Mouse (Mus musculus) midbrain, postnatal 0 days (tissue): ENCODE measurements around the gene Olfr223. TPM values are rescaled to one million over a fixed set of nuclear protein-coding genes. Genes with fewer than 3 reads are reported as not detected.

ENCODE experiments used
- ATAC-seq: fragments of 200-750 bp; cut with Nextera tagmentation; 2 replicates; pipeline ENCODE4 v1.8.0; 2017; ENCODE audit warnings: moderate number of reproducible peaks, mild to moderate bottlenecking, moderate TSS enrichment, moderate library complexity; ENCODE audit not compliant: low FRiP score
- DNase-seq: peaks from one replicate; pipeline ENCODE4 v3.0.0-alpha.2; 2015; ENCODE audit warnings: low spot score
- H3K27ac ChIP-seq: fragments of 300-500 bp; sonication (generic); 2 replicates; pipeline ENCODE4 v1.5.1; 2014; ENCODE audit warnings: low read depth, mild to moderate bottlenecking, low read length, mixed read lengths
- H3K27me3 ChIP-seq: fragments of 300-500 bp; sonication (generic); 2 replicates; pipeline ENCODE4 v1.6.1; 2014; ENCODE audit warnings: low read length, control low read depth, mixed read lengths; ENCODE audit not compliant: insufficient read depth
- H3K36me3 ChIP-seq: fragments of 300-500 bp; sonication (generic); 2 replicates; pipeline ENCODE4 v1.6.1; 2014; ENCODE audit warnings: low read length, control low read depth, mixed read lengths; ENCODE audit not compliant: insufficient read depth
- H3K4me1 ChIP-seq: fragments of 300-500 bp; sonication (generic); 2 replicates; pipeline ENCODE4 v1.6.1; 2014; ENCODE audit warnings: mild to moderate bottlenecking, control low read depth, antibody characterized with exemption, low read length, mixed read lengths; ENCODE audit not compliant: insufficient read depth
- H3K4me2 ChIP-seq: fragments of 300-500 bp; sonication (generic); 2 replicates; pipeline ENCODE4 v1.6.1; 2014; ENCODE audit warnings: low read depth, mild to moderate bottlenecking, low read length, mixed read lengths; ENCODE audit not compliant: poor library complexity, severe bottlenecking
- H3K4me3 ChIP-seq: fragments of 300-500 bp; sonication (generic); 2 replicates; pipeline ENCODE4 v1.5.1; 2014; ENCODE audit warnings: low read depth, mild to moderate bottlenecking, low read length, moderate library complexity
- H3K9ac ChIP-seq: fragments of 300-500 bp; sonication (generic); replicated peaks from 2 replicates; pipeline ENCODE4 v1.6.1; 2014; ENCODE audit warnings: mild to moderate bottlenecking, low read length, moderate library complexity, mixed read lengths; ENCODE audit not compliant: poor library complexity, severe bottlenecking
- H3K9me3 ChIP-seq: fragments of 300-500 bp; sonication (generic); 2 replicates; pipeline ENCODE4 v1.6.1; 2016; ENCODE audit warnings: low read length, control low read depth
- CTCF ChIP-seq: IDR thresholded peaks from 2 replicates; pipeline ENCODE4 v1.5.1; 2016; ENCODE audit warnings: antibody characterized with exemption, mild to moderate bottlenecking
- WGBS: fragments of 180-500 bp; shearing (Covaris S2); extraction: QIAGEN DNeasy Blood & Tissue Kit; methylation state at CpG from one replicate; pipeline ENCODE4 v1.1.7; 2014; 5-methylcytosine and 5-hydroxymethylcytosine counted together
- polyA plus RNA-seq: library from polyadenylated mRNA; unstranded; fragments of >200 nt; fragmentation: Nextera tagmentation; extraction: Ambion mirVana; gene quantifications from 2 replicates; pipeline ENCODE4 v1.2.1, GENCODE M21; 2015
- total RNA-seq: library from RNA; depleted of rRNA; stranded (reverse); fragments of >200 nt; gene quantifications from 2 replicates; pipeline ENCODE4 v1.2.3, GENCODE M21; 2014

Olfr223 gene
- total and polyA plus RNA-seq, 2 experiments from 2014 or later = not detected

DNA sequence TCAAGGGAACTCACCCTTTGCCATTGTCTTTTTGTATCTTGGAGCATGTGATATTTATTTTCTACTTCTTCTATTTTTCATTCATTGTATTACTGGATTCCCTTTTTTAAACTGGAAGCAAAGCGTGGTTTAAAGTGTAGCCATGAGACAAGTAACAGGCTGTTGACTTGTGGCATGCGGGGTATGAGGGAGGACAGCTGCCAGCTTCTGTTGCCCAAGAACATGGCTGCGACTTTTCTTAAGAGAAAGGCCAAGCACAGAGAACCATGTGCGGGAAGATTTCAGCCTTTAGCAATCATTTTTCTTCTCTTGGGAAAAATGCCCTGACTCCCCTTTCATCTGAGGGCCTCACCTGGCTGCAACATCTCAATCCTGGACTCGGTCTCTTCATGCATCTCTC is 18.6 kb upstream of the Olfr223 start:
- no peak for ATAC-seq
- H3K9ac ChIP-seq = no peak overlapping the region
- H3K27me3 ChIP-seq = no peaks in the 10 kb centered on the region
- DNase-seq = no peak
- no peak for TF ChIP-seq CTCF
- H3K4me3 ChIP-seq = no peak overlapping the region
- H3K36me3 ChIP-seq = no peaks in the 10 kb centered on the region
- H3K9me3 ChIP-seq = no peaks in the 10 kb centered on the region
- WGBS = 91% methylated on average over 5 of the region's 5 CpGs
- no peaks in the 10 kb centered on the region for H3K4me1 ChIP-seq
- H3K27ac ChIP-seq = no peak overlapping the region
- H3K4me2 ChIP-seq = no peak overlapping the region

DNA sequence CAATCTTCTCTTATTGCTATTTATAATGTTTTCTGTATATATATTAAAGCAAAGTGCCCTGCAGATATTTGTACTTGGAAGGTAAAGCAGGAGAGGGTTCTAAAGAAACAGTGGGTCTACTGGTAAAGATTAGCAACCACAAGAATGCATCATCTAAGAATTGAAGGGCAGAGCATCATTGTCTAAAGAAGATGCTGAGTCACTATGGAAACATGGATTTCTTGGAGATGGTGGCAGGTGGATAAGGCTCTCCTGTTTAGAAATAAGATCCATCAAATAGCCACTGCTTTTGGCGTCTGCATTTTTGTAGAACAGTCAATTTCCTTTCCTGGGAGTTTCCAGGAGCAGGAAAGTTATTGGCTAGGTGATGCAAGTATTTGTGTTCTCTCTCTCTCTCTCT is 9.2 kb upstream of the Olfr223 start:
- Histone ChIP-seq H3K27me3 (no peaks in the 10 kb centered on the region), H3K4me2 (no peak overlapping the region), H3K27ac (no peak overlapping the region), H3K4me1 (no peaks in the 10 kb centered on the region), H3K4me3 (no peak overlapping the region), H3K36me3 (no peaks in the 10 kb centered on the region), H3K9me3 (no peaks in the 10 kb centered on the region), H3K9ac (no peak overlapping the region)
- no peak for DNase-seq
- no peak for TF ChIP-seq CTCF
- no peak for ATAC-seq
- 67% methylated on average over 1 of the region's 1 CpGs for WGBS

DNA sequence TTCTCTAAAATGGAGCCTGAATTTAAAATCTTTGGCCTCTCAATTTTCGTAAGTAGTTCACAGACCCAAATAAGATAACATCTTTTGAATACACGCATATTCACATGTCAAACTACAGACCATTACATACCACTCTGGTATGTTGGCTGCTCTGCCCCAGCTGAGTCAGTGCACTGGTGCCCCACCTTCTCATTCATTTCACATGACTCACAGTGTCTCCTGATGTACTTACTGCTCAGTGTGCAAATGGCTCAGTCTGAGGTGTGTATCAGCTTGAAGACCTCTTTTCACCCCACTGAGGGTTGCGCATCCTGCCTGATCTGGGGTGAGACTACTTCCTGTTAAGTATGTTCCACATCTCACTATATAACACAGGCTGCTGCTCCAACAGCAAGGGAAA is 7.8 kb upstream of the Olfr223 start:
- H3K27ac ChIP-seq = no peak overlapping the region
- no peak overlapping the region for H3K9ac ChIP-seq
- no peaks in the 10 kb centered on the region for H3K36me3 ChIP-seq
- DNase-seq = no peak
- no peaks in the 10 kb centered on the region for H3K4me1 ChIP-seq
- no peak overlapping the region for H3K4me2 ChIP-seq
- no peak for TF ChIP-seq CTCF
- H3K27me3 ChIP-seq = no peaks in the 10 kb centered on the region
- no peak overlapping the region for H3K4me3 ChIP-seq
- WGBS = 92% methylated on average over 3 of the region's 3 CpGs
- no peak for ATAC-seq
- no peaks in the 10 kb centered on the region for H3K9me3 ChIP-seq

DNA sequence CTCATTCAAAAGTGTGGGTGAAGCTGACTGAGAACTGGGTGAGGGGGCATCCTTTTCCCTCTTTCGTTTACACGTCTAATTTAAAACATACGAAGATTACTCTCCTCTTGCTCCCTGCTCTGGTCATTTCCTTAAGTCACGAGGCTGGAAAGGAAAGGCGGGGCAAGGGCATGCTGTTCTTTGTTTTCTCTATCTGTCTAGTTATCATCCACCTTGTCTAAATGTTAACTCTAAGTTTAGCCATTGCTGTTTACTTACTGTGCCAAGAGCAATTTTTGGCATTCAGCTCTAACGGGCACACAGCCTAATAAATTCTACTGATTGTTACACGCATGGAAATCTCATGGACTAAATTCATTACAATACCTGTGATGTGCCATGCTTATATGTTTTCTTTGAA is 6.1 kb upstream of the Olfr223 start:
- Histone ChIP-seq H3K4me3 (no peak overlapping the region), H3K27ac (no peak overlapping the region), H3K9ac (no peak overlapping the region), H3K36me3 (no peaks in the 10 kb centered on the region), H3K4me1 (no peaks in the 10 kb centered on the region), H3K27me3 (no peaks in the 10 kb centered on the region), H3K4me2 (no peak overlapping the region), H3K9me3 (no peaks in the 10 kb centered on the region)
- DNase-seq (no peak), ATAC-seq (no peak)
- 79% methylated on average over 7 of the region's 7 CpGs for WGBS
- no peak for TF ChIP-seq CTCF

DNA sequence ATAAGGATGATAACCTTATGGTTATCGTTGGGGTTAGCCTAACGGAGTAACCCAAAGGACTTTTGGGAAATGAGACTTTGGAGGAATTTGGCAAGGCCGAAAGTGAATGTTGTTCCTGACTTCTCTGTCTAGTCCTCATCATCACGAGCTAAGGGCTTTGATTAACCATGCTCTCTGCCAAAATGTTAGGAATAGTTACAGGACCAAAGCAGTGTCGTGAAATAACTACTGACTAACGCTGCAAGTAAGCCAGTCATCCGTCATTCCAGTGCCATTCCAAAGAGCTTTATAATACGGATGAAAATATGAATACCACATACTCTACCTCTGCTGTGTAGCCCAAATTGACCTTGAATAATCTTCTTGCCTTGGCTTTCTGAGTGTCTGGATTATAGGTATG is 3.9 kb upstream of the Olfr223 start:
- DNase-seq (no peak), ATAC-seq (no peak)
- TF ChIP-seq CTCF = no peak
- H3K27ac ChIP-seq = no peak overlapping the region
- H3K4me2 ChIP-seq = no peak overlapping the region
- H3K4me1 ChIP-seq = no peaks in the 10 kb centered on the region
- H3K9me3 ChIP-seq = no peaks in the 10 kb centered on the region
- H3K36me3 ChIP-seq = no peaks in the 10 kb centered on the region
- no peak overlapping the region for H3K4me3 ChIP-seq
- H3K9ac ChIP-seq = no peak overlapping the region
- 86% methylated on average over 8 of the region's 8 CpGs for WGBS
- H3K27me3 ChIP-seq = no peaks in the 10 kb centered on the region

DNA sequence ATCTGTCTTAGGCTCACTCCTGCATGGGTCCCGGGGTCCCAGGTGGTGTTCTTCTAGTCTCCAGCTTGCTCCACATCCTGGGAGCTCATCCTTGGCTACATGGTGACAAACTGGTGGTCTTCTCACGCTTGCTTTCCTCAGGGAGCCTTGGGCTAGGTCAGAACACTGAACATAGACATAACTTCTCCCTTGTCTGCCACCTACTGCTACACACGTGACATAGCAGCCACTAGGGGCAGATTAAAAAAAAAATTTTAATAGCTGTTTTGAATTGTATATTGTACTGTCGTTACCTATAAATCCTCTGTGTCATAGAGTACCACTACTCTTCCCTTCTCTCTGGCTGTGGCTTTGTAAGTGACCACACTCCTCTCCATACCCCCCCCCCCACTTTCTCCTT is 3.0 kb upstream of the Olfr223 start:
- peak; percentile 35 for TF ChIP-seq CTCF
- DNase-seq (no peak), ATAC-seq (no peak)
- Histone ChIP-seq H3K27me3 (no peaks in the 10 kb centered on the region), H3K27ac (no peak overlapping the region), H3K9ac (no peak overlapping the region), H3K4me3 (no peak overlapping the region), H3K4me2 (no peak overlapping the region), H3K4me1 (no peaks in the 10 kb centered on the region), H3K9me3 (no peaks in the 10 kb centered on the region), H3K36me3 (no peaks in the 10 kb centered on the region)
- 43% methylated on average over 4 of the region's 4 CpGs for WGBS
